Mouse (Mus musculus): Measurements from ENCODE around the gene Il17rc. TPM values are rescaled to one million over a fixed set of nuclear protein-coding genes. Genes with fewer than 3 reads are reported as not detected.

Gene Il17rc
- total and polyA plus RNA-seq, 2 experiments, result 27.8 to 79.2 TPM

- no peak overlapping the region for H3K4me3 ChIP-seq (ENCODE audit: insufficient read depth, low read depth, low read length)
- DNase-seq (ENCODE audit: extremely low read depth, low read depth, low spot score), result no peak
- WGBS, result 92% methylated on average over 12 of the region's 12 CpGs
- no peak overlapping the region; the same call in 1 of the 2 replicates for H3K27ac ChIP-seq (replicated peaks; ENCODE audit: insufficient read depth, low read depth, low read length)
- peaks cover 11% of the 10 kb centered on the region; the same call in 1 of the 2 replicates for H3K36me3 ChIP-seq (ENCODE audit: control insufficient read depth, insufficient read depth, low read length)
- no peaks in the 10 kb centered on the region for H3K27me3 ChIP-seq (ENCODE audit: control insufficient read depth, insufficient read depth, low read length)
- H3K9ac ChIP-seq (ENCODE audit: low read depth, low read length), result no peak overlapping the region
- TF ChIP-seq CTCF (IDR thresholded peaks at IDR 0.05; ENCODE audit: low read depth, low read length) (no peak), POLR2A (IDR thresholded peaks at IDR 0.05; ENCODE audit: extremely low read depth, insufficient read depth, low read length) (no peak)
- H3K79me2 ChIP-seq (ENCODE audit: control insufficient read depth, insufficient read depth, low read length), result peaks cover 16% of the 10 kb centered on the region; the same call in 1 of the 2 replicates
- peaks cover 46% of the 10 kb centered on the region for H3K4me1 ChIP-seq (ENCODE audit: control insufficient read depth, insufficient read depth, low read length)
These were observed 34.1 kb upstream of the Il17rc start for GRCm38 (mm10) chr6:113437135-113437534.

- H3K27ac ChIP-seq (replicated peaks; ENCODE audit: insufficient read depth, low read depth, low read length), result peak overlapping the region; percentile 94
- H3K9ac ChIP-seq (ENCODE audit: low read depth, low read length), result peak overlapping the region; percentile 42; the same call in 1 of the 2 replicates
- H3K4me1 ChIP-seq (ENCODE audit: control insufficient read depth, insufficient read depth, low read length), result peaks cover 38% of the 10 kb centered on the region
- no peak overlapping the region for H3K4me3 ChIP-seq (ENCODE audit: insufficient read depth, low read depth, low read length)
- no peaks in the 10 kb centered on the region for H3K27me3 ChIP-seq (ENCODE audit: control insufficient read depth, insufficient read depth, low read length)
- WGBS, result 29% methylated on average over 12 of the region's 12 CpGs
- TF ChIP-seq POLR2A (IDR thresholded peaks at IDR 0.05; ENCODE audit: extremely low read depth, insufficient read depth, low read length) (no peak), CTCF (IDR thresholded peaks at IDR 0.05; ENCODE audit: low read depth, low read length) (no peak)
- DNase-seq (ENCODE audit: extremely low read depth, low read depth, low spot score), result peak; percentile 92
- peaks cover 12% of the 10 kb centered on the region for H3K79me2 ChIP-seq (ENCODE audit: control insufficient read depth, insufficient read depth, low read length)
- H3K36me3 ChIP-seq (ENCODE audit: control insufficient read depth, insufficient read depth, low read length), result peaks cover 11% of the 10 kb centered on the region; the same call in 1 of the 2 replicates
These were observed 32.4 kb upstream of the Il17rc start for GRCm38 (mm10) chr6:113438721-113439430.

GRCm38 (mm10) chr6:113440686-113441085 is 30.5 kb upstream of the Il17rc start:
- Histone ChIP-seq H3K4me1 (ENCODE audit: control insufficient read depth, insufficient read depth, low read length) (peaks cover 31% of the 10 kb centered on the region), H3K27ac (replicated peaks; ENCODE audit: insufficient read depth, low read depth, low read length) (peak overlapping the region; percentile 7; the same call in 1 of the 2 replicates), H3K27me3 (ENCODE audit: control insufficient read depth, insufficient read depth, low read length) (no peaks in the 10 kb centered on the region), H3K36me3 (ENCODE audit: control insufficient read depth, insufficient read depth, low read length) (peaks cover 3% of the 10 kb centered on the region; the same call in 1 of the 2 replicates), H3K79me2 (ENCODE audit: control insufficient read depth, insufficient read depth, low read length) (peaks cover 6% of the 10 kb centered on the region), H3K4me3 (ENCODE audit: insufficient read depth, low read depth, low read length) (no peak overlapping the region), H3K9ac (ENCODE audit: low read depth, low read length) (0 out of 2 replicates have a peak overlapping the region, but pooled peaks have one; percentile 24)
- 63% methylated on average over 3 of the region's 3 CpGs for WGBS
- TF ChIP-seq CTCF (IDR thresholded peaks at IDR 0.05; ENCODE audit: low read depth, low read length) (no peak), POLR2A (IDR thresholded peaks at IDR 0.05; ENCODE audit: extremely low read depth, insufficient read depth, low read length) (no peak)
- DNase-seq (ENCODE audit: extremely low read depth, low read depth, low spot score), result peak; percentile 36

- H3K79me2 ChIP-seq (ENCODE audit: control insufficient read depth, insufficient read depth, low read length), result peaks cover 5% of the 10 kb centered on the region
- peaks cover 2% of the 10 kb centered on the region; the same call in 1 of the 2 replicates for H3K36me3 ChIP-seq (ENCODE audit: control insufficient read depth, insufficient read depth, low read length)
- H3K27me3 ChIP-seq (ENCODE audit: control insufficient read depth, insufficient read depth, low read length), result no peaks in the 10 kb centered on the region
- no peak overlapping the region for H3K9ac ChIP-seq (ENCODE audit: low read depth, low read length)
- TF ChIP-seq POLR2A (IDR thresholded peaks at IDR 0.05; ENCODE audit: extremely low read depth, insufficient read depth, low read length) (no peak), CTCF (IDR thresholded peaks at IDR 0.05; ENCODE audit: low read depth, low read length) (peak; percentile 57; the same call in 1 of the 2 replicates)
- H3K4me3 ChIP-seq (ENCODE audit: insufficient read depth, low read depth, low read length), result no peak overlapping the region
- 35% methylated on average over 7 of the region's 7 CpGs for WGBS
- peaks cover 31% of the 10 kb centered on the region for H3K4me1 ChIP-seq (ENCODE audit: control insufficient read depth, insufficient read depth, low read length)
- DNase-seq (ENCODE audit: extremely low read depth, low read depth, low spot score), result peak; percentile 84
- H3K27ac ChIP-seq (replicated peaks; ENCODE audit: insufficient read depth, low read depth, low read length), result no peak overlapping the region
These were observed 30.0 kb upstream of the Il17rc start for GRCm38 (mm10) chr6:113441147-113441680.

GRCm38 (mm10) chr6:113442087-113442441 is 29.2 kb upstream of the Il17rc start:
- TF ChIP-seq POLR2A (IDR thresholded peaks at IDR 0.05; ENCODE audit: extremely low read depth, insufficient read depth, low read length) (no peak), CTCF (IDR thresholded peaks at IDR 0.05; ENCODE audit: low read depth, low read length) (no peak)
- H3K9ac ChIP-seq (ENCODE audit: low read depth, low read length), result no peak overlapping the region
- no peak overlapping the region for H3K27ac ChIP-seq (replicated peaks; ENCODE audit: insufficient read depth, low read depth, low read length)
- WGBS, result 39% methylated on average over 9 of the region's 9 CpGs
- no peak overlapping the region for H3K4me3 ChIP-seq (ENCODE audit: insufficient read depth, low read depth, low read length)
- H3K27me3 ChIP-seq (ENCODE audit: control insufficient read depth, insufficient read depth, low read length), result no peaks in the 10 kb centered on the region
- DNase-seq (ENCODE audit: extremely low read depth, low read depth, low spot score), result no peak
- peaks cover 9% of the 10 kb centered on the region; the same call in 1 of the 2 replicates for H3K36me3 ChIP-seq (ENCODE audit: control insufficient read depth, insufficient read depth, low read length)
- peaks cover 31% of the 10 kb centered on the region for H3K4me1 ChIP-seq (ENCODE audit: control insufficient read depth, insufficient read depth, low read length)
- peaks cover 5% of the 10 kb centered on the region for H3K79me2 ChIP-seq (ENCODE audit: control insufficient read depth, insufficient read depth, low read length)

All from liver, adult 2 months (tissue).